Mouse (Mus musculus) bone marrow, adult 2 months (tissue): Measurements from ENCODE around the gene Tmed6.

ENCODE experiments used
- CTCF ChIP-seq: fragments of 200-500 bp; IDR thresholded peaks from 2 replicates; pipeline ENCODE4 v1.5.1; 2011; ENCODE audit warnings: low read length, control low read depth; ENCODE audit not compliant: control insufficient read depth, insufficient read depth
- POLR2A ChIP-seq: fragments of 200-500 bp; IDR thresholded peaks from 2 replicates; pipeline ENCODE4 v1.6.1; 2011; ENCODE audit warnings: low read depth, mild to moderate bottlenecking, control low read depth, low read length, borderline replicate concordance; ENCODE audit not compliant: control insufficient read depth

DNA sequence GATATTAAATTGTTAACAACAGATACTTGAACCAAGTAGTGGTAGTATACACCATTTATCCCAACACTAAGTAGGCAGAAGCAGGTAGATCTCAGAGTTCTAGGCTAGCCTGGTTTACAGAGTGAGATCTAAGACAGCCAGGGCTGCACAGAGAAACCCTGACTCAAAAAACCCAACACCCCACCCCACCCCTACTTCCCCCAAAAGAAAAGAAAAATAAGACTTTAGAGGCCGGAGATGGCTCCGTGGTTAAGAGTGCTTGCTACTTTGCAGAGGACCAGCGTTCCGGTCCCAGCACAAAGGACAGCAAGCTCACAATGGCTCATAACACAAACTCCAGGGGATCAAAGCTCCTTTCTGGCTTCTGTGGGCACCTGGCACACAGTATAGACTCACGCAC lies 20.6 kb upstream of the Tmed6 start:
- TF ChIP-seq CTCF (no peak), POLR2A (no peak)
